Mouse (Mus musculus) brain, embryonic 18.5 days (tissue): ENCODE data around the gene Rps29.
"Not testable (repeated sequence)": the region's sequence is repeated elsewhere in the genome, so short reads cannot be mapped to it uniquely, and the experiment has no call there.

Source experiments
- DNase-seq: peaks from one replicate; pipeline ENCODE4 v3.0.0-alpha.2; 2012; ENCODE audit warnings: low read depth, low spot score

The Rps29 gene

DNA sequence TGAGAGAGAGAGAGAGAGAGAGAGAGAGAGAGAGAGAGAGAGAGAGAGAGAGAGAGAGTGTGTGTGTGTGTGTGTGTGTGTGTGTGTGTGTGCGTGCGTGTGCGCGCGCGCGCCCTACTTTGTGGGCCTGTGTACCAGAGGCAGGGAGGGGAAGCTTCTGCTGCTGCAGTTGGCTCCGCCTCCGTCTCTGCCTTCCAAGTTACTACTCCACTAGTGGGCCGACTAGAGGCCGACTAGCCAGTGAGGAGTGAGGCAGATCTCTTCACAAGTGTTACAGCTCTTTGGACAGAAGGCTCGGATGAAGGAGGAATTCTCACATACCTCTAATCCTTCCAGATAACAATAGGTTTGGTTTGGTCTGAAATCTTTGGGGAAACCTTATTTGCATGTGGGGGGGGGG lies 20.4 kb upstream of the Rps29 start:
- DNase-seq, result no peak

DNA sequence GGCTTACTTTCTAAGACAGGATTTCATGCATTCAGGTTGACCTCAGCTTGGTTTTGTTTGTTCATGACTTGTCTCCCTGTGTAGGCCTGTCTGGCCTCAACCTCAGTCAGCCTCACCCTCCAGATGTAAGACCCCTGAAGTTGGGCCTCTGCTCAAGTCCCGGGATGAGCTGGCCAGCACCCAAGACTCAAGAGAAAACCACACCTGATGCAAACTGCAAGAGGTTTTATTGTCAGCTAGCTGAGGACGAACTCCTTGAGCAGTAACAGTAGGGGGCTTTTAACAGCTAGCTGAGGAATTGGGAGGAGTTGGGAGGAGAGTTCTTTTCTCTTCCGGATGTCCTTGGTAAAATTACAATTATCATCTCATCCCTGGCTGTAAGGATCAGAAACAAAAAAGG lies 18.5 kb upstream of the Rps29 start:
- no peak for DNase-seq

DNA sequence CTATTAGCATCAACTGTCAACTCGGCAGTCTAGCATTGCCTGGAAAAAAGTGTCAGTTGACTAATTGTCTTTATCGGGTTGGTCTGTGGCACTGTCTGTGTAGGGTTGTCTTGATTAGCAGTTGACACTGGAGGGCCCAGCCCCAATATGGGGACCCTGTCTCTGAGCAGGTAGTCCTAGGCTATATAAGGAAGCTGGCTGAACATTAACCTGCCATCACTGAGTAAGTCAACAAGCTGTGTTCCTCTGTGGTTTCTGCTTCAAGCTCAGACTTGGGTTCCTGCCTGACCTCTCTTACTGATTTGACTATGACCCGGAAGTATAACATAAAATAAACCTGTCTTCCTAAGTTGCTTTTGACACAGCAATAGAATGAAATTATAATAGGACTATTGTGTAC lies 17.0 kb upstream of the Rps29 start:
- no peak for DNase-seq

DNA sequence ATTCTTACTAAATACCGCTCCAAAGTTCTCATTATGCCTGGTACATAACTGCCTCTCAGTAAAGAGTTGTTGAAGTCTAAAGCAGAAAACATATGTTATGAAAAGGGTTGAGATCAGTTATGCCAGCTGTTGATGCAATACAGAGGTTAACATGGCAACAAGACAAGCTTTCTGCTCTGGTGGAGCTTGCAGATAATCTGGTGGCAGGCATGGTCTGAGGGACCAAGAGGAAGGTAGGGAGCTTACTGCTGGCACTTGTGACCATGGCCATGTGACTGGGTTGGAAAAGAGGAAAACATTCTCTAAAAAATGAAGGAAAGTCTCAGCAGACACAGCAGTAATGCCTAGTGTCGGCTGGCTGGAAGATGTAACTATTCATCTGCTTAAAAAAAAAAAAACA lies 12.3 kb upstream of the Rps29 start:
- DNase-seq, result no peak

DNA sequence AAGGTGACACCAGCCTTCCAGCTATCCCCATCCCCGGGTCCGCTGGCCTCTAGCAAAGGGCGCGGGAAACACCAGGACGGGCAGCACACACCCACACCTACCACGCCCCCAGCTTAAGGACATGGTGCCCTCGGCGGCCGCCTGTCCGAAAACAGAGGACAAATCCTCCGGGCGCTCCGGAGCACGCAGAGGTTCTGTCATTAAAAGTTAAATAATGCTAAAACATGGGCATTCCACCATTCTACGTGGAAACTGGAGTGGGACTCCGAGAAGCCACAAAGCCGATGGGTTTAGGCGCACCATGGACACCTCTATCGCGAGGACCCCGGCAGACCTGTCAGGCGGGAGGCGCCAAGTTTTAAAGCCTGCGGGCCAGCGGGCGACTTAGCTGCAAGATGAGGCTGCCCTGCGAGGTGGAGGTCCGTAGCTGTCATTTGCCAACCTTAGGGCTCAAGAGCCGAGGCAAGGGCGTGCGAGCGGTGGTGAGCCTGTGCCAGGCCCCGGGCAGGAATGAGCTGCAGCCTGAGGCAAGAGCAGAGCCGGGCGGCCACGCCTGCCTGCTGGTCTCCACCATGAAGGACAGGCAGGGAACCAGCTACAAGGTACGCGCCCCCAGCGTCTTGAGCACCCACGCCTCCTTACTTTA lies 9.6 kb upstream of the Rps29 start, which contains the start of gene Lrr1:
Lrr1 (plus strand) TSS at position 354 of the 646 bp plus-strand sequence.
- DNase-seq, result peak; percentile 51

DNA sequence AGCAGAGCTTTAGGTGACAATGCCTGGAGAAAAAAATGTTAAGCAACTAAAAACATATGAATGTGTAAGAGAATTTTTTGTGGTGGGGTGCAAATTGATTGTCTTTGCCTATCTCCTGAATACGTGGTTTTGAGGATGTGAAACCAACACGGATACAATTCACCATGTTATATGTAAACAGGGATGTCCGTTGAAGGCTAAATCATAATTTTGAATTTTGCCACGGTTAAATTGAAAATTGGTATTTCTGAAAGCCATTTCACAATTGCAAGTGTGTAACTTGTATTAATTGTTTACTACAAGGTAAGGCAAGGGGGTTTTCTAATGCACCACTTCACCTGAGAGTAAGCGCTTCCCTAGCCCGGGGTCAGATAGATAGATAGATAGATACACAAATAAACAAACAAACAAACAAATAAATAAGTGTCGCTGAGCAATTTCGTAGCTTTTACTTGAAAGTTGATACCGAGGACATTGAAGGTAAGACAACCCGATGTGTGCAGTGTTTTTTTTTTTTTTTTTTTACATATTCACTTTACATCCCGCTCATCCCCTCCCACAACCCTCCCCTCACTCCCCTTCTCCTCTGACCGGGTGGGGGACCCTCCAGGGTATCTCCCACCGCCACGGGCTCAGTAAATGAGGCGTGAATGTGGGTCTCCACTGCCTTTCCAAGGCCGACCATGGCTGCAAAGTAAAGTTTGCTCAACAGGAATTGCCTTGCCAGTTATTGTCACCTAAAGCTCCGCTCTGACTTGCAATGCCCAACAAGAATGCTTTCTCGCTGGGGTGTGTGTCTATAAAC lies 8.9 kb upstream of the Rps29 start:
- DNase-seq, result no peak

DNA sequence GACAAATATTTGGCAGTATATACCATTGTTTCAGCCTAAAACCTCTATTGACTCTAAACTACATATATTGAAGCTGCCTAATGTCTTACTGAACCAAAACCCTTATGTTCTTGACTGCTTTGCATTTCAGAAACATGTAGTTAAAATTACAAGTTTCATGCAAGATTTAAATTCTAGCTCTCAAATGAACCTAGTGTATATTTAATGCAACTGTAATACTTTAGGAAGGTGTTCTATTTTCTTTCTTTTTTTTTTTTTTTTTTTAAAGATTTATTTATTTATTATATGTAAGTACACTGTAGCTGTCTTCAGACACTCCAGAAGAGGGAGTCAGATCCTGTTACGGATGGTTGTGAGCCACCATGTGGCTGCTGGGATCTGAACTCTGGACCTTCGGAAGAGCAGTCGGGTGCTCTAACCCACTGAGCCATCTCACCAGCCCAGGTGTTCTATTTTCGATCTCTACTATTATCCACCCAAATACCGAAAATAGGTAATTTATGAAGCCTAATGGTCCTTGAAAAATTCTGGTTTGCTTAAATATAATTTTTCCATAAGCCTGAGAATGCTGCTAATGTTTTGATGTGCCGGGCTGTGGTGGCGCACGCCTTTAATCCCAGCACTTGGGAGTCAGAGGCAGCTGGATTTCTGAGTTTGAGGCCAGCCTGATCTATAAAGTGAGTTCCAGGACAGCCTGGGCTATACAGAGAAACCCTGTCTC lies 8.0 kb upstream of the Rps29 start:
- not testable (repeated sequence) for DNase-seq

DNA sequence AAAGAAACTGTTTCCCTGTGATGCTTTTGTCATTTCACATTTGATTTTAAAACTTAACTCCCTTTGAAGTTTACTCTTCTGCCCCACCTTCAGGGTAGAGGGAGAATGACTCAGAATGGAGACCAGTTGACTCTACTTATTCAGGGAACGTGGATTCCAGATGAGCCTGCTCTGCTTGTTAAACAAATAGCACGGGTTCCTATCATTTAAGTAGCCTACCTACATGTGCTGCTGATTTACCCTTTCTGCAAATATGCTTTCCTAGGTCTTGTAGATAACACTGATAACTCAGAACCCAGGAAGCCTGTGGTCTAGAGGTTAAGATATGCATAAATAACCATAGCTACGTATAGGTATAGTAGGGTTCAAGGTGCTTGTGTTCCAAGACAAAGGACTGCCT lies 5.9 kb upstream of the Rps29 start:
- no peak for DNase-seq

DNA sequence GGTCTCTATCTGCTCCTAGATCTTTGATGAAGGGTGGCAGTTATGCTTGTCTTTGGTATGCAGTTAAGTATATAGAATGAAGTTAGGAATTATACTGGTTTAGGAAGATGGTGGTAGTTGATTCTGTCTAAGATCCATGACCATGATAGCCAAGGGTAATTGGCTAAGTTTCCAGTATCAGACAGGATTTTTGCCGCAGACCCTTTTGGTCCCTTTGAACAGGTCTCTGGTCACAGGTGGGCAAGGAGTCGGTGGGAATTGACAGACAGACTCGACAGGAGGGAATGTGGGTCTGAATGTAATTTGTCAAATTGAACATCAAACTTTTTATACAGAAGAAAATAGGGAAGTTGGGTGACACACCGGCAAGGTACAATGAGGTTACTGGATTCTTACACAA lies 4.6 kb upstream of the Rps29 start:
- DNase-seq, result not testable (repeated sequence)

DNA sequence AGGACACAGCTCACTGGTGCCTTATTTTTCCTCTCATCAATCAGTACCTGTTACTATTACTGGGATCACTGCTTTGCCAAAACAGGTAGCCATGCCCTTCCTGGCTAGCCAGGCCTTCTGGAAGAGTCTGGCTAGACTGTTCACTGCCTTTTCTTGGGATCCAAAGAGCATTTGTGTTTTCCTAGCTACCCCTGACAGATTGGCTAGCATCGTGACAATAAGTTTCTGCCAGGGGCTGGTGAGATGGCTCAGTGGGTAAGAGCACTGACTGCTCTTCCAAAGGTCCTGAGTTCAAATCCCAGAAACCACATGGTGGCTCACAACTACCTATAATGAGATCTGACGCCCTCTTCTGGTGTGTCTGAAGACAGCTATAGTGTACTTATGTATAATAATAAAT lies 1.7 kb upstream of the Rps29 start:
- DNase-seq, result not testable (repeated sequence)

DNA sequence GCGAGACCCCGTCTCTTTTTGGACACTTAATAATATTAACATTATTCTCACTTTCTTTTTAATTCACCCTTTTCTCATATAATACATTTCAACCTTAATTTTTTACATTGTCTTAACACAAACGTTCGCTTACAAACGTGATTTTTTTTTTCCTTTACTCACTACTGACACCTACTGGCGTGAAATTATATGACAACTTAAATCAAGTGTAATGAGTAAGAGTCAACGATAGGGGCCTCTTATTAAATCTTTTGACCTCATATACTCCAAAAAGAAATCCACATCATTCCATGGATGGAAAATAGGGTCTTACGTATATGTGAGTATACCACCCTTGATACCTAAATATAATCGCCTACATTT lies 573 bp upstream of the Rps29 start:
- DNase-seq, result no peak

DNA sequence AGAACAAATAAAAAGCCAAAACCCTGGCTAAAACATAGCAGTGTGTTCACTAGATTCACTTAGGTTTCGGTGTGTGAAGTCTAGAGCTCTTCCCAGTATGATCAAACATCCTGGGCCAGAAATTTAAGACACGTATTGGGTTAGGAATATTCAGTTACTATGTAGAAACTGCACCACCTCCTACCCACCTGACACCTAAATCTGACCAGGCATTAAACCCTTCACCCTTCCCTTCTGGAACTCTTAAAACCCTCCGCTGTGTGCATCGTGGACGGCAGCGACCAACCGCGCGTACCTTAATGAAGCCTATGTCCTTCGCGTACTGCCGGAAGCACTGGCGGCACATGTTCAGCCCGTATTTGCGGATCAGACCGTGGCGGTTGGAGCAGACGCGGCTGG lies 621 bp downstream of the Rps29 start:
- DNase-seq, result no peak

DNA sequence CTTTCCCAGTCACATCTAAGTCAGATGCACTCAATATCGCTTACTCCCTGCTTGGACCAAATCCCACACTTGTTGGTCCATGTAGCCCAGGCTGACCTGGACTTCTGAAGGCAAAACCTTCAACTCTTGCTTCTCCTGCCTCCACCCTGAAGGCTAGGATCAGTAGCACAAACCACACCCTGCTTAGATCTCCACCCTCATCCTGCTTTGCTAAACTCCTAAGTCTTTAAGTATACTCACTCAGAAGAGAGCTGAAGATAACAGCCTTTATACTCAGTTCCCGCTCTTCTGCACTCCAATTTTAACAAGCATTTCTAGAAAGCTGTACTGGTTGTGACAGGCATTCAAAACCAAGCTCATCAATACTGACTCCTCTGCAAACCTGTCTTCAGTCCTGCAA lies 1.9 kb downstream of the Rps29 start:
- DNase-seq, result no peak

DNA sequence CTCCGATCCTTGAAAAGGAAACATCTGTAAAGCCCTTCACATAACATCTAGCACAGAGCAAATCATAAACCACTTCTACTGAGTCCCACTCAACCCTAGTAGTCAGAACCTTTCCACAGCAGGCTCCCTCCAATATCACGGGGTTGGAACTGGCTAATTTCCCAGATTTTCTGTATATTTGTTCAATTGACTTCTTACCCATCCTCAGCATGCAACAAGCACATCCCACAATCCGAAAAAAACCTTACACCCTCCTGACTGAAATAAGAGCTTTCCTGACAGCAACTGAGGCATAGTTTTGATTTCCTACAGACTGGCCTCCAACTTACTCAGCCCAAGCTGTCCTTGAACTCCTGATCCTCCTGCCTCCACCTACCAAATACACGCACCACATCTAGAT lies 2.5 kb downstream of the Rps29 start:
- no peak for DNase-seq

DNA sequence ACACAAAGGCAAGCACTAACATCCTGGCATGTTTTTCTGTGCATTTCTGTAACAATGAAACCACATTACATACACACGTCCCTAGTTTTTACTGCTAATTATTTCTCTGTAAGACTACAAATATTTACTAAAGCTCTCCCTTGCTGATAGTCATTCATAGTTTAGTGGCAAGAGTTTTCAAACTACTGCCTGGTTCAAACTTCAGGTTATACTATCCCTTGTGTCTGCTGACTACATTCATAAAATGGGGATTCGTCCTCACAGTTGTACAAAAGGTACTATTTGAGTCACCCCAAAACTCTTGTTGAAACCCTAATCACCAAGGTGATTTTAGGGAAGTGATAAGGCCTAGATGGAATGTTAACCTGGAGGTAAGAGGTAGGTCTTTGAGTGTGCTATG lies 3.1 kb downstream of the Rps29 start:
- no peak for DNase-seq

DNA sequence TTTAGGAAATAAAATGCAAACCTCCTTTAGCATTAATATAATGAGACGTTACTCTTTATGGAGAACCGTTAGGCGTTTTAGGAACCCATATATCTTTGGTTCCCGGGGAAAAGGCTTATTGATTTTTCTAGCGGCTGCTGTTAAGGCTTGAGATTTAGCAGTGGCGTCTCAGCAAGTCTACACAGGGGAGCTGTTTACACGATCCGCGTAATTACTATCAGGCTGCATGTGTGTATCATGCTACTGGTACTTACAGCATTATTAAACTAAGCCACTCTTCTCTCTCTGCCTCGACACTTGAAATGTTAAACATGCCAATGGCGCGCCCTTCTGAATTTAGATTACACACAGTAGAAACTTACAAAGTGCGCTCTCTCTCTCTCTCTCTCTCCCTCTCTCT lies 8.9 kb downstream of the Rps29 start:
- DNase-seq, result no peak

DNA sequence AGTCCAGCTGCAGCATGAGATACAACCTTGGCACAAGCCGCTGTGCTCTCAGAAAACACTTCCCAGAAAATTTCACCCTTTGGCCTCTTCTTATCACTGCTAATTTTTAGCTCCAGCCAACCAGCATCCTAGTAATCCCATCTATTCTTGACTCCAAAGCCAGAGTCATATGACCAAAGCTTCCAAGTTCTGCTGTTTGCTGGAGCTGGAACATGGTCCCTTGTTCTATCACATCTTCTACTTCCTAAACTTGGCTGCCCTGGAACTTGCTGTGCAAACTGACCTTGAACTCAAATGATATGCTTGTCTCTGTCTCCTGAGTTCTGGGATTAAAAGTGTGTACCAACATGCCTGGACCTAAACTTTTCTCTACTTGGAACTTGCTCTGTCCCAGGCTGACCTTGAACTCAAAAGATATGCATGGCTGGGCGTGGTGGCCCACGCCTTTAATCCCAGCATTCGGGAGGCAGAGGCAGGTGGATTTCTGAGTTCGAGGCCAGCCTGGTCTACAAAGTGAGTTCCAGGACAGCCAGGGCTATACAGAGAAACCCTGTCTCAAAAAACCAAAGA lies 11.7 kb downstream of the Rps29 start:
- DNase-seq, result no peak

DNA sequence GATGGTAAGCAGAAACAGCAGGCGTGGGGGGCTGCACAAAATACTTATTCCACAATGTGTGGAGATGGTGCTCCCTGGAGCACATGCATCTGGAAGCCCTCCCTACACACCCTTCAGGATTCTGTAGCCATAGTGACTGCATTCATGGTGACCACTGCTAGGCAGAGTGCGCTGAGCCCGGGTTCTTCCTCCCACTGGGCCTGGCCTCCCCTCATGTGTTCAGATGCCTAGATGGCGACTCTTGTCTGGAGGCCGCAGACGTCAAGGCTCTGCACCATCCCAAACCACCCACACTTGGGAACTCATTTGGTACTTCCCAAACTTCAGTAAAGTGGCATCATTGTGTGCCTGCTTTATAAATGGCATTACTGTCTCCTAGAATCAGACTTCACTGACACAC lies 15.5 kb downstream of the Rps29 start:
- DNase-seq, result no peak

DNA sequence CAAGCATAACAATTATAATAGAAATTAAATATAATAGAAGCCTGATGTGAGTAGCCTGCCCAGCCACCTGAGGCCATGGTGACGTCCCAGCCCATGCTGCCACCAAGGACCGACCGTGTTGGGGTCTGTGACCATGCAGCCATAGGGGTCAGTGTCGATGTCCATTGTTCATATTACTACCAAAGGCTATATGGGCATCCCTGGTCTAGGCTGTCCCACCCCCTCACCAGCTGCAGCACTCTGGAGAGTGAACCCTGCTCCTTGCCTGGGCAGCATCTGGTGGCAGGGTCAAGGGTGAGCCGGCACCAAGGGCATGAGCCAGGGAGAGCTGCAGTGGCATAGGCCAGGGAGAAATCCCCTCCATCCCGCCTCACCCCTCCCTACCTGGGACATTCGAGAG lies 19.1 kb downstream of the Rps29 start:
- DNase-seq, result no peak

DNA sequence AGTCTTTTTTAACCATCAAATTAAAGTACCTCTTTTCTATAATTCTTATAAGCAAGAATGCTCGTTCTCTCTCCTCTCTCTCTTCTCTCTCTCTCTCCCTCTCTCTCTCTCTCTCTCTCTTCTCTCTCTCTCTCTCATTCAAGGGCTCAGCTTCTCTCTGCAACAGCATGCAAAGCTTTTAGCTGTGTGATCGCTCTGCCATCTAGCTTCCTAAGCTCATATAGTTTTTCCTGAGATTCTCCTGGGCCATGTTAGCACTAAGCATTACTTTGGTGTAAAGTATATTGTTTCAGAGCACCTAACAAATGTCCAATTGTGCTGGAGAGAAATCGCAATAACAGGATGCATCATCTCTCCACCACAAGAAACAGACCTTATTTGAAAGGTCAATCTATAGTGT lies 19.8 kb downstream of the Rps29 start:
- no peak for DNase-seq

DNA sequence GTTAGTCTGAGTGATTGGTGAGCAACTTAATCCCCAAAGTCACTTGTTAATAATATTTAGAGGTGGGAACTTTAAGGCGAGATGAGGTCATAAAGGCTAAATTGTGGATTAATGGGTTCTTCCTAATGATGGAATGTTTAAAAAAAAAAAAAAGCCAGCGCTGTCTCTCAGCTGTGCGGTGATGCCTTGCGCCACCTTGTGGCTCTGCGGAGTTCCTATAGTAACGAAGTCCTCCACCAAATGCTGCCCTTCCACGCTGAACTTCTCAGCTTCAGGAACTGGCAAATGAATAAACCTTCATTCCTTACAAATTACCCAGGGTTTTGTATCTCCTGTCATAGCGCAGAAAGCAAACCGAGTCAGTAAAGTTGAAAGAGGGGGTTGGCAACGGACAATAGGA lies 27.0 kb downstream of the Rps29 start:
- DNase-seq, result no peak

DNA sequence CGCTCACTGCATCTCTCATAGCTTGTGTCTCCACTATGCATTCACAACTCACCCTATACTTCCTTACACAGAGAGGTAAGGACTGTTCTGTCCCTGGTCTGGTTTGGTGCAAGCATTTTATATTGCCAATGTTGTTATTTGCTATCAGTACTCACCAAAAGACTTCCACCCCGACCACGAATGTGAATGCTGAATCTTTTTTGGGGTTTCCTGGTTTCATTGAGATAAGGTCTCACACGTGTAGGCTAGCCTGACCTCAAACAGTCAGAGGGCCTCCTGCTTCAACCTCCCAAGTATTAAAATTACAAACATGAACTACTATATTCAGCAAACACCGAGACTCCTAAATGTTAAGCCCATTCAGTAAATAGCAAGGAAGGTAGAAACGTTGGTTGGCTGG lies 27.7 kb downstream of the Rps29 start:
- no peak for DNase-seq

DNA sequence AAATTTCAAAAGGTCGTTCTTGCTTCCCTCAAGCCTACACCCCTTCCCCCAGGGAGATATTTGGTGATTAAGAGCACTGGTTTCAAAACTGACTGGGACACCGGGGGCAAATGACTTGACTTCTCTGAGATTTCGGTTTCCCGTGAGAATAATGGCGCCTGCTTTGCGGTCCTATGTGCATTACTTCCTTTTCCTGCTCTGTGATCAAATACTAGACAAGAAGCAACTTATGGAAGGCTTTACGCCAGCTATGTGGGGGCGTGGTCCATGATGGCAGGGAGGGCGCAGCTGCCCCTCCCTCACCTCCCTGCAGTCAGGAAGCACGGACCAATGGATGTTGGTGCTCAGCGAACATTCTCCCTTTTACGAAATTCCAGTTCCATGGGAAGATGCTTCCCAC lies 28.5 kb downstream of the Rps29 start:
- DNase-seq, result no peak
